Mouse (Mus musculus): ENCODE results near the gene Il2. TPM values are rescaled to one million over a fixed set of nuclear protein-coding genes. Genes with fewer than 3 reads are reported as not detected.

The Il2 gene
- not detected for total RNA-seq (2021)

DNA sequence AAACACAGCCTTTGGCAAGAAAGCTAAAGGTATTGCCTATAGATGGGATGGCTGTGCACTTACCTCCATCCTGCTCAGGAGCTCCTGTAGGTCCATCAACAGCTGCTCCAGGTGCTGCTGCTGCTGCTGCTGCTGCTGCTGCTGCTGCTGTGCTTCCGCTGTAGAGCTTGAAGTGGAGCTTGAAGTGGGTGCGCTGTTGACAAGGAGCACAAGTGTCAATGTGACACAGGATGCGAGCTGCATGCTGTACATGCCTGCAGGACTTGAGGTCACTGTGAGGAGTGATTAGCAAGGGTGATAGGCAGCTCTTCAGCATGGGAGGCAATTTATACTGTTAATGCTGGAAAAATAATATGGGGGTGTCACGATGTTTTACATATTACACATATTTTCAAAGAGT is at the start of gene Il2:
Gene Il2, minus strand, starts transcription at position 305 of the 400 bp plus-strand sequence.
- intact Hi-C loops (cut with DNase I): no loop called here
- DNase-seq (ENCODE audit: low spot score): no peak

GRCm38 (mm10) chr3:37174711-37175572 is 49.2 kb upstream of the Il2 start:
- intact Hi-C loops (cut with DNase I): no loop called here
- DNase-seq (ENCODE audit: low spot score): no peak

GRCm38 (mm10) chr3:37173285-37173684 is 47.5 kb upstream of the Il2 start:
- no peak for DNase-seq (ENCODE audit: low spot score)
- intact Hi-C loops (cut with DNase I): no loop called here

DNA sequence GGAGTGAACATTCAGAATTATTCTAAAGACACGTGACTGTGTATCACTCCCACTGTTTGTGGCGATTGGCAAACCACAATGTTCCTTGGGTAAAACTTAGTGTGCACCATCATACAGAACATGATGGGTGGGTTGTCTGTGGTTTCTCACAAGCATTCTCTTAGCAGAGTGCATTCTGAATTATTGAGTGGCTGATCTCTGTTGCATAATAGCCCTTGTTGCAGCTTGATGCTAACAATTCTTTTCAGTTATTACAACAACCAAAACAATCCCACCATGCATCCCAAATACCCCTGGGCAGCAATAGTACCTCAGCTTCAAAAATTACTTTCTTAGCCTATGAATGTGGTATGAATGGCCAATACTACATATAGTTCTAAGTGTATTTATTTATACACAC is 43.5 kb upstream of the Il2 start:
- no peak for DNase-seq (ENCODE audit: low spot score)
- intact Hi-C loops (cut with DNase I): no loop called here

DNA sequence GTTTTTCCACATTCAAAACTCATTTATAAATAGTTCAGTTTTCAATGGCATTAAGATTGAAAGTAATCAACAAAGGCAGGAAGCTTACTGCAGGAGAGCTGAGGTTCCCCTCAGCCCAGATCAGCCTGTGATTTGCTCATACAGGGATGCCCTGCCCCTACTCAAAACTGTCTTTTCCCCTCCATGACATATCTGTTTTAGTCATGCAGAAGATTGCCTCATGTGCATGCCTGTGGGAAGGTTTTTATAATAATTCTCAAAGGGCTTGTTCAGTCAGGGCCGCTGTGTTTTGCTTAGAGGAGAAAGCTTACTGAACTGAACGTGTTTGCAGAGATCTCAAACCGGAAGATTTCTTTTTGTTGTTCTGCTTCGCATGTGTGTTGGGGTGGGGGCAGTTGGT is 35.3 kb upstream of the Il2 start:
- intact Hi-C loops (cut with DNase I): no loop called here
- no peak for DNase-seq (ENCODE audit: low spot score)

DNA sequence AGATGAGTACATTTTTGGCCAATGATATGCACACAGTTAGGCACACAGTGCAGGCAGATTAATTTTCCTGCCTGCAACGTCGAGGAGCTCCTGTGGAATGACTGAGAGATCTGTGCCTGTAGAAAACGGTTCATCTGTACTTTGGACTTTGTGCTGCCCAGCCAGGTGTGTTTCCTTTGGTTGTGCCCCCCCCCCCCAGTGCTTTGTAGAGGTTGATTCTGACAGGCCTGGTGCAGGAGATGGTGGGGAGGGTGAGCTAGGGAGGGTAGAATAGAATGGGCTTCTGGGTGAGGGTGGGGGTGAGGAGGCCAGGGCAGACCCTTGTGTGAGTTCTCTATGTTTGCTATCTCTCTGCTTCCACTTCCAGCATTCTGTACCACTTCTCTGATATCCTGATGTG is 32.5 kb upstream of the Il2 start:
- intact Hi-C loops (cut with DNase I): no loop called here
- DNase-seq (ENCODE audit: low spot score): no peak

GRCm38 (mm10) chr3:37157082-37157481 is 31.3 kb upstream of the Il2 start:
- intact Hi-C loops (cut with DNase I): no loop called here
- no peak for DNase-seq (ENCODE audit: low spot score)

DNA sequence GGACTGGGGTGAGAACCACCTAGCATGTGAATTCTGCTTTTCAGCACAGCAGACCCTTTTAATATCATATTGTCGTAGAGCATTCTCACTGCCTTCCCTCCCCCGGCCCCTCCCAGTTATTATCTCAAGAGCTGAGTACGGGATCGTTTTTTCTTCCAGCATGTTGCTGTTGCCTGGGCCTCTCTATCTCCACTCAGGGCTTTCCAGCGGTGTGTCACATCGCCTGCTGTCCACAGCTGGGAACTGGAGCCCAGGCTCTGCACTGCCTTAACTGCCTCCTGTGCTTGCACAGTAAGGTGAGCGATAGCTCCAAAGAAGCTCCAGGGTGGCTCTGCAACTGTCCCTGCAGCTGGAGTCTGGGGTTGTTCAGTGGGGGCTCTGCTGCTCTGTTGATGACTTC is 28.6 kb upstream of the Il2 start:
- DNase-seq (ENCODE audit: low spot score): no peak
- intact Hi-C loops (cut with DNase I): no loop called here

DNA sequence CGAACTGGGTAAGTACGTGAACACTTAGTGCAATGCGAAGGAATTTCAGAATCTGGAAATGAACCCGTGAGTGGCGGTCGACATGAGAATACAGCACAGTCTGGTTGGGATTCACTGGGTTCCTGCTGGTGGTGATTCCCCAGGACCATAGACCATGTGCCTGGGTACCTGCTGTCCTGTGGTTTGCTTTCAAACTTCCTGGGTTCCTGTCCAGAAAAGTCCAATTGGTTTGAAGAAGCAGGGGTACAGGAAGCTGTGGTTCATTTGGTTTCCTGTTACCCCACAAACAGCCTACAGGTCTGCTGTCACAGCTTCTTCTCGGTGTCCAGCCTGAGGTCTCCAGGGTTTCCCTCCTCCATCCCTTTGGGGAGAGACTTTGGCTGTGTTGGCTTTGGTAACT is 27.2 kb upstream of the Il2 start:
- intact Hi-C loops (cut with DNase I): no loop called here
- no peak for DNase-seq (ENCODE audit: low spot score)

GRCm38 (mm10) chr3:37152274-37152673 is 26.5 kb upstream of the Il2 start:
- intact Hi-C loops (cut with DNase I): no loop called here

GRCm38 (mm10) chr3:37146810-37147209 is 21.1 kb upstream of the Il2 start:
- intact Hi-C loops (cut with DNase I): no loop called here
- DNase-seq (ENCODE audit: low spot score): no peak

More at GRCm38 (mm10) chr3:37152274-37152673, 26.5 kb upstream of the Il2 start:
- DNase-seq (ENCODE audit: low spot score): no peak

GRCm38 (mm10) chr3:37146406-37146805 is 20.6 kb upstream of the Il2 start:
- intact Hi-C loops (cut with DNase I): no loop called here
- no peak for DNase-seq (ENCODE audit: low spot score)

GRCm38 (mm10) chr3:37144979-37145378 is 19.2 kb upstream of the Il2 start:
- intact Hi-C loops (cut with DNase I): no loop called here
- no peak for DNase-seq (ENCODE audit: low spot score)

GRCm38 (mm10) chr3:37141827-37142226 is 16.1 kb upstream of the Il2 start:
- intact Hi-C loops (cut with DNase I): no loop called here
- no peak for DNase-seq (ENCODE audit: low spot score)

DNA sequence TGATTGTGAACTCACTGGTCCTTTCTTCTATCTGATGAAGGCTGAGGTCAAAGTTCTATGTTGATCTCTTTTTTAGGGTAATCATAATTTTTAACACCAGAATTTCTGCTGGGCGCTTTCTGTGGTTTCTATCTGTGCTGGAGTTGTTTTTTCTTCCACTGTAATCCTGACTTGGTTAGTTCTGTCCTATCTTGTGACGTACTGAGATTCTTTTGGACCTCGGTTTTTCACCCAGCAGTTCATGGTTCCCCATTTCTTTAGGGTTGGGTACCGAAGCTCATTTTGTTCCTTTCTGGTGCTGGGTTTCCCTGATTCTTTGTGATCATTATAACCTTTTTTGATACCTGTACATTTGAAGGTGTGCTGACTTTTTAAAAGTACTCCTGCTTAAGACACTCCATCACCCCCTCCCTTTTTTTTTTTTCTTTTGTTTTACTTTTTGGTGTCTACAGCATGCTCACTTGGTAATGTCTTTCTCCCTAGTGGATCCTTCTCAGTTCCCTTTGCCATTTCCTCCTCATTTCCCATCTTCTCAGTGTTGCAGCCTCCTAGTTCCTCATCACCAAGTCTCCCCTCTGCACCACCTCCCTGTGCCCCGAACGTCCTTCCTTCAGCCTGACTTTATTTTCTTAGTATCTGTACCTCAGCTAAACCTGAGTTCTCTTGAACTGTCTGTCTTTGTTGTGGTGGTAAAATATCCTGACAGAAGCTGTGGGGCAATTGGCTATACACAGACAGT is 14.6 kb upstream of the Il2 start:
- intact Hi-C loops (cut with DNase I): no loop called here
- no peak for DNase-seq (ENCODE audit: low spot score)

DNA sequence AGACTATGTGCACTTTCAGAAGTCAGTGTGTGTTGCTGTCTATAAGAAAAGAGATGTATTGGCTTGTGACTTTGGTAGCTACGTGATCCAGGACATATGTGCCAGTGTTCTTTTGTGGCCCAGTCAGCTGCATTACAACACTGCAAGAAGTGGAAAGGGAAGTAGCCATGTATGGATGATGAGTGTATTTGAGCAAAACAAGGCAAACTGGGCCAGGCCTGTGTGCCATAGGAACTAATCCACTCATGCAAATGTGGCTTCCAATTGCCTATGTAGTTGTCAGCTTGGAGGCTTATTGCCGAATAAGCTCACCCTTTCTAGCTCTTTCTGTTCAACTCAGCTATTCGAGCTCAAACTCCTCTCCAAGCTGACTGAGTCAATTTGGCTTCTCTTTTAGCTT is 13.4 kb upstream of the Il2 start:
- DNase-seq (ENCODE audit: low spot score): no peak
- intact Hi-C loops (cut with DNase I): no loop called here

GRCm38 (mm10) chr3:37137231-37137630 is 11.5 kb upstream of the Il2 start:
- no peak for DNase-seq (ENCODE audit: low spot score)
- intact Hi-C loops (cut with DNase I): no loop called here

- peak; percentile 46 for DNase-seq (ENCODE audit: low spot score)
- intact Hi-C loops (cut with DNase I): no loop called here
Measured at GRCm38 (mm10) chr3:37129063-37129462, 3.3 kb upstream of the Il2 start.

- DNase-seq (ENCODE audit: low spot score): peak; percentile 46
Measured at GRCm38 (mm10) chr3:37128269-37128668, 2.5 kb upstream of the Il2 start.

DNA sequence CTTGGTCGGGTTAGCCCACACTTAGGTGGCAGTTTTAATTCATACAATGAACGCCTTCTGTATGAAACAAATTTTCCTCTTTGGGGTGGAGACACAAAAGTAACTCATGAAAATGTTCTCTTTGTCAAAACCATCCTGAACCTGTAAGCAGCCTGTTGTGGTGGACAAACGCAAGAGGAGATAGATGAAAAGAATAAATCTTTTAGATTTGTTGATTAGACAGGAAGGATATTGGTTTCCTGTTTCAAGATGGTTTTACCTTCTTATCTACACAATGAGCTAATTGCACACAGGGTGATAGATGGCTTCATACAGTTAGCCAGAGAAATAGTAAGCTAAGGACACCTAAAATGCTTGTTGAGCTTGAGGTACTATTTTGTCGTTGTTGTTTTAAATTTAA is 403 bp upstream of the Il2 start:
- DNase-seq (ENCODE audit: low spot score): no peak
- intact Hi-C loops (cut with DNase I): no loop called here

More at GRCm38 (mm10) chr3:37128269-37128668, 2.5 kb upstream of the Il2 start:
- intact Hi-C loops (cut with DNase I): no loop called here

- no peak for DNase-seq (ENCODE audit: low spot score)
- intact Hi-C loops (cut with DNase I): no loop called here
Measured at GRCm38 (mm10) chr3:37090721-37091120, 35.0 kb downstream of the Il2 start.

Data from heart, postnatal 25 days (tissue).